Mouse (Mus musculus): ENCODE results near the gene Foxn1.

Foxn1 gene

DNA sequence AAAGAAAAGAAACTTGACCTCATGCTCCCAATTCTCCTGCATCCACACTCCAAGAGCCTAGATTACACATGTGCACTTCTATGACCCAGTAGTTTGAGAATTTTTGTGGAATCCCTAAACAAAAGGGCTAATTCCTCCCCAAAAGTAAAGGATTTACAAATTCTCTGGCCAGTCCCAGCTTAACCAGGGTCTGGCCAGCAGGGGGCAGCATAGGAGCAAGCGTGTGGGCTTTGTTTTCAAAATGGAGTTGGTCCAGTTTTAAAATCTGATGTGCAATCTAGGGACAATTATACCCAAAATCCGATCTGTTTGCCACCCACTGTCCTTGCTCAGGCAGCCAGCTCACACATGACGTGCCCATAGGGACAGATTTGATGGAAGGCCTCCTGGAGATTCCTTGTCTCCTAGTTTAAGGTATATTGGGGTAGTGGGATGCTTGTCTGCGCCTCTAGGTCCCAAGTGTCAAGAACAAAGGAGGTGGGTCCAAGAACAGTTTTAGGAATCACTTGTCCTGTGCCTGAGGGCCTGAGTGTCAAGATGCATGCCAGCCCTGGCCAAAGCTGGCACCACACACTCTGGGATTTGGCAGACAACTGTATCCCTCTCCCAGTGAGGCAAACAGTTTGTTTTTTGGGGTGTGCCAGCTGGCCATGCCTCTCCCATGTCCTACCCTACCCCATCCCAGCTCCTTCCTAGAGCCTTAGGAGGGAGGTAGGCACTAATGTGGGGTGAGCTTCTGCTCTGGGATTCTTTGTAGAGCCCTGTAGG, 30.7 kb downstream of the Foxn1 start:
- DNase-seq: peak; percentile 86 to 87

DNA sequence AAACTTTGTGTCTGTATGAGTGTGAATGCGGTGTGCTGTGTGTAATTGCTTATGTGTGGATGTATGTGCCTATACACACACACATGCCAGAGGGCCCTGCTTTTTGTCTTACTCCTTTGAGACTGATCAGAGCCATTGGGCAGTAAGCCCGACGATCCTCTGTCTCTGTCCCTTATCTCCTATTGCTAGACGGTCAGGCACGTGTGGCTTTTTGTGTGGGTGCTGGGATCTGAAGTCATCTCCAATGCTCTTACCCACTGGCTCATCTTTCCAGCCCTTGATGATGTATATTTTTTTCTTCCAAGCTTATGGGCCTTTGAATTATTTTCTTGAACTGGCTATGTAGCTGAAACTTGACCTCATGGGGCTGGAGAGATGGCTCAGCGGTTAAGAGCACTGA, 31.5 kb downstream of the Foxn1 start:
- no peak for DNase-seq

DNA sequence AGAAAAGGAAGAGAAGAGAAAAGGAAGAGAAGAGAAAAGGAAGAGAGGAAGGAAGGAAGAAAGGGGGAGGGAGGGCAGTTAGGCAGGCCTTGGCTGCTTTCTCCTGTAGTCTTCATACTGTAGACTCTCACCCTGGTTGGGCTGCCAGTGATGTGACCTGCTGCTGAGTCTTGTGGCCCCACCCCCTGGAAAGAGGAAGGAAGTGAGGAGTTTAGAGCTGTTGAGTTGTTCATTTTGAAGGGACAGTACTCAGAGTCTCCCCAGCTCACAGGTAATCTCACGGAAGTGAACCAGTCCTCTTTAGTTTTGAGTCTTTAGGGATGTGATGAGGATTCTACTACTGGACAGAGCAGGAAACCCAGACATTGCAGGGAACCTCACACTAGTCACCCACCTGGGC, 33.3 kb downstream of the Foxn1 start:
- no peak for DNase-seq

DNA sequence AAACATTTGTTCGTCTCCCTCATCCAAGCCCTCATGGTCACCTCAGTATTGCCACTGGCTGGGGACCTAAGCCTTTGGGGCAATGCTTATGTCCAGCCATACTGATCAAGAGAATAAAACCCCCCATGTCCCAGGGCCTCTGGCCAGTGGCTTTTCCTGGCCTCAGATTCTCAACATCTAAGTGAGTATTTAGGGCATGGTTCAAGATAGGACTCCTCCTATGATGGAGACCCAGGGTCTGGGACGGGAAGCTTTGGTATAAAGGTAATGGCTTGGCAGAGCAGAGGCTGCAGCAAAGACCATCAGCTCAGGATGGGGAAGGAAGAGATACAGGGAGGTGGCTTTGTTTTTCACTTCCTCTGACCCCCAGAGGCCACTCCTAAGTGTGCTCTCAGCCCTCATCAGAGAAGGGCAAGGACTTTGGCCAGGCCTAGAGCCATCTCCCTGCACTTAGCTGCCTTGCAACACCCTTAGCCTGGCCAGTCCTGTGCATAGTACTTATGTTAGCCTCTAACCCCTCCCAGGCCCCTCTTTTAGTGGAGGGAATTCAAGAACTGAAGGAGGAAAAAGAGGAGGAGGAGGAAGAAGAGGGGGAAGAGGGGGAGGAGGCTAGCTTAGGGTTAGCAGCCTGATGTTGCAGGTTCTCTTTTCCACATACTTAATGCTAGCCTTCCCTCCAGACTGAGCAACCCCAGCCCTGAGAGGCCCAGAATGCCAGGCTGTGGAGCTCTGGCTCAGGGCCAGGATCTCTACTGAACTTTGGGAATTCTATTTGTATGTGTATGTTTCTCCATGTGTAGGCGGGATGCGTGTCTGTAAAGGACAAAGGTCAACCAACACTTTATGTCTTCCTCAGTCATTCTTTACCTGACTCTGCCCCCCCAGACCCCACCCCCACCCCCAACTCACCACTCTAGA, 36.7 kb downstream of the Foxn1 start:
- DNase-seq: peak in 1 of 2 experiments; percentile 46

DNA sequence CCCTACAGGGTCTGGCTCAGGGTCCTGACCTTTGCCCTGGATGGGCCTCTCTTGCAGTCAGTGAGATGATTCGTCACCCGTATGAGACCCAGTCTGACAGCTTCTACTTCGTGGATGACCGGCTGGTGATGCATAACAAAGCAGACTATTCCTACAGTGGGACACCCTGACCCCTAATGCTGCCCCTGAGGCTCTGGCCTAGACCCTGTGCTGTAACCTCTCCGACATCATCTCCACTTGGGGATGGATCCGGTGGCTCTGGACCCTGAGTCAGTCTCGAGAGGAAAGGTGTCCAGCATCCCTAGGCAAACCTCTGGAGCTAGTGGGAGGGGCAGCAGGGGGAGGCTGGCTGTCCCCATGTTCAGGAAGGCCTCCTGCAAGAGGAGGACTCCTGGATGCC, 37.9 kb downstream of the Foxn1 start:
- DNase-seq: no peak

DNA sequence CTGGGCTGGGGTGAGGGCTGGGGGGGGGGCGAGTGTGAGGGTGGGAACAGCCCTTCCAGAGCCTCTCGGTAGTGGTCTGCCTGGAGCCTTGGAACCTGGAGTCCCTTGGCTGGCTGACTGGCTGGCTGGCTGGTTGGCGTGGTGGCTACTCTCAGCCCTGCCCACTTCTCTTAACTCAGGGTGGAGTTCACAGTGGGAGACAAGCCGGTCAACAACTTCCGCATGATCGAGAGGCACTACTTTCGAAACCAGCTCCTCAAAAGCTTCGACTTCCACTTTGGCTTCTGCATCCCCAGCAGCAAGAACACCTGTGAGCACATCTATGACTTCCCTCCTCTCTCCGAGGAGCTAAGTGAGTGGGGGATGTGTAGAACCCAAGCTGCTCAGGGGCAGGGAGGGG, 38.5 kb downstream of the Foxn1 start:
- no peak for DNase-seq

DNA sequence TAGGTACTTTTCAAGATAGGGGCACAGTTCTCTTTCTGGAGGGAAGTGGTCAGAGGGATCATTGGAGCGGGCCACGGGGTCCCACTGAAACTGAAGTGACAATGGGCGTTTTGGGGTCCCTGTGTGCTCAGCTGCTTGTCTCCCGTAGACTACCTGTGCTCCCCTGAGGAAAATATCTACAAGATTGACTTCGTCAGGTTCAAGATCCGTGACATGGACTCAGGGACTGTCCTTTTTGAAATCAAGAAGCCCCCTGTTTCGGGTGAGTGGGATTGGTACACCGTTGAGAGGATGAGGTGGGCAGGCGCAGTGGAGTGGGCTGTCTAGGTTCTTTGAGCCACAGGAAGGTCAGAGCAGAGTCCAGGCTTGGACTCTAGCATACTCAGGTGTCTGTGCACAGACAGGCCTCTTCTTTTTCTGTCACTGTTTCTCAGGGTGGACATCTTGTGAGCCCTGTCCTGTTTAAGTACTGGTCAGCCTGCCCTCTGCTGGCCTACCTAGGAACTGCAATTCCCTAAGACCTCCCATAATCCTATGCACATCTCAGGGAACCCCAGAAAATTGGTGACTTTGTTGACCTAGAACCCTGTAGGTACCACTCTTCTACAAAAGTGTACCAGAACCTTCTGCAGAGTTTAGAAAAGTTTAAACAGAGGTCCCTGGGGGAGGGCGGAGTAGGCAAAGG, 39.1 kb downstream of the Foxn1 start:
- peak; percentile 88 for DNase-seq

DNA sequence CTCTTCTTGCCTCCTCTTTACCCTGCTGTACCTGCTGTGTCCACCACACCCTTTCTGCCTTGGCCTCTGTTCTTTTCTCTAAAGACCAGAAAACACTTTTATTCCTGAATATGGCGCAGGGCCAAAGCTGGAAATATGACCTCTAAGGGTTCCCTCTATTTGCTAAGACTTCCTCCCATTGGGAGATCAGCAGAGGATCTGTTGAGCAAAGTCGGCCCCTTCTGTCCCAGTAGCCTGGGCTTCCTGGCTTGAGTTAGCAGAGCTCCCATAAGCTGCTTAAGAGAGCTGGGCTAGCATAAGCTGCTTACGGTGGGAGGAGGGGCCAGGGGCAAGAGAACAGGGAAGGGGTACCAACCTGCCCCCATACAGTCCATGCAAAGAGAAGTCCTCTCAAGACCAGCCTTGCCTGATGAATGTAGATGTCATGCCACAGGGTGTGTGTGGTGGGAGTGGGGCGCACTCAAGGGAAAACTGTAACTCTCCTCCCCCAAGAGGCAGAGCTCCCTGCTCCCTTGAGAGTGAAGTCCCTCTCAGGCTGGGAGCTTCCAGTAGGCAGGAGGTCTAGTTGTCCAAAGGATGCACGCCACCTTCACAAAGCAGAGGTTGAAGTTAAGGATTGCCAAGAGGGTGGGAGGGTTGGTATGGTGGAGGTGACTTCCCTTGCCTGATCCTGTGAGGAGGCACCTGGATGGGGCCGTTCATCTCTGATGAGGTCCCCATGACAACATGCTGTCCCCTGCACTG, 39.9 kb downstream of the Foxn1 start:
- DNase-seq: no peak

DNA sequence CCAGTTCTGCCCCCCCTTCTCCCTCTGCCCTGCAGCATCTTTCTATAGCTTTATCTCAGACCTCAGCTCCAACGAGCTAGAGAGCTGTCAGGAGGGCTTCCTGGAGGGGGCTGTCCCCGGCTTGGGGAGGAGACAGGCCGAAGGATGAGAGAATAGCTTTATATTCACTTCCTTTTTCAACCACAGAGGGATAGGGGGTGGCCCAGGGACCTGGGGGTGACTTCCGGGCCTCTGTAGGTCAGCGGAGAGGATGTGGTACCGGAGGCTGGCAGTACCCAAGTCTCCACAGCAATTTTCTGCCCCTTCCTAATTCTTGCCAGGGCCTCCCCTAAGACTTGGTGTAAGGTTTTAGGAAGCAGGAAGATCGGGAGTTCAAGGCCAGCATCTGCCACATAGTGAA, 40.6 kb downstream of the Foxn1 start:
- DNase-seq: peak in 1 of 2 experiments; percentile 12

DNA sequence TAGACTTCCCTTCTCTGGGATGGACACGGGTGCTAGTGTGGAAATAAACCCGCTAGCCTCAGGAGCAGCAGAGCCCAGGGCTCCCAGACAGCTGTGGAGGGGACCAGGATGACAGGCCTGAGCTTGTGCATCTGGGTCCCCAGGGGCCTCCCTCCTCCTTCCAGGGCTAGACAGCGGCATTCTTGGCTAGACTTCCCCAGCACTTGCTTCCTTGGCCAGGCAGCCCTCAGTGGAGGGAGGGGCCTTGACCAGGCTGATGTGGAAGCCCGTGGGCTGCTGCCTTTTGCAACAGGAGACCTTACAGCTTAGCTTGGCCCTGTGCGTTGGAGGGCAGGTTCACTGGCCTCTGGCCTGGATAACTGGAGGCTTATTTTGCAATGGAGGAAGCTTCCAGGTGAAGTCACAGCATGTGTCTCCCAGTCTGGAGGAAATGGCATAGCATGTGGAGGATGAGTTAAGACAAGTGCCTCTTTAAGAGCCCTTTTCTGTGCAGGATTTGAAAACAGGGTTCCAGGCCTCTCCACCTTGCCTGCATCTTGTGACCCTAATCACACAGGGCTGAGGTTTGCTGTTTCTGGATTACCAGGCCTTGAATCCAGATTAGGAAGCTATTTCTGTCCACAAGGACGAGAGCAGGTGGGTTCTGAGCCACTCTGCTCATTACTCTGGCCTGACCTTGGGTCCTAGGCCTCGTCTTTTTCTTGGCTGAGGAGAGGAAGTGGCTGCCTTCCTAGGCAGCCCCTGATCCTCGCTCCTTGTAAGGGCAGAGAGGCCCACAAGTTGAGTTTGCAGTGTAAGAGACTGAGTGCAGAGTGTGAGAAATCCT, 41.3 kb downstream of the Foxn1 start:
- peak; percentile 74 to 77 for DNase-seq

DNA sequence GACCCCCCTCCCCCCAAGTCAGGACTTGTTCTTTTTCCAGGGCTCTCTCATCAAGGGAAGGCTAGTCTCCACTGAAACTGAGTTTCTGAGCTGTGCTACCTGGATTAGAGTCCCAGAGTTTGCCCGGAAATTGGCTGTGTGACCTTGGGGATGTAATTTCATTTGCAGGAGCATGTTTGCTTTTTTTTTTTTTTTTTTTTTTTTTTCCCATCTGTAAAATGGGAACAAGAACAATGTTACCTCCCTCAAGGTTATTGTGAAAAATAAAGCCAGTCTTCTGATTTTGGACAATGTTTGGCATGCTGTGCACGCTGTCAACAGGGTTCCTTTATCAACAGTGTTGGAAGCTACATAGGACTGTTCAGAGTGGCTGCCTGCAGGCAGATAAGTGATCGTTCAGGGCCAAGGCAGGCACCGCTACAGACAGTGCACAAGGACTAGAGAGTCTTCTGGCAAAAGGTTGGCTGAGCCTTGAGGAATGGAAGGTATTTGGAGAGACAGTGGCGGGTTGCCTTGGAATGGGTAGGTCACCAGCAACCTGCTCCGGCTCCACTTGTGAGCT, 41.9 kb downstream of the Foxn1 start:
- no peak for DNase-seq

DNA sequence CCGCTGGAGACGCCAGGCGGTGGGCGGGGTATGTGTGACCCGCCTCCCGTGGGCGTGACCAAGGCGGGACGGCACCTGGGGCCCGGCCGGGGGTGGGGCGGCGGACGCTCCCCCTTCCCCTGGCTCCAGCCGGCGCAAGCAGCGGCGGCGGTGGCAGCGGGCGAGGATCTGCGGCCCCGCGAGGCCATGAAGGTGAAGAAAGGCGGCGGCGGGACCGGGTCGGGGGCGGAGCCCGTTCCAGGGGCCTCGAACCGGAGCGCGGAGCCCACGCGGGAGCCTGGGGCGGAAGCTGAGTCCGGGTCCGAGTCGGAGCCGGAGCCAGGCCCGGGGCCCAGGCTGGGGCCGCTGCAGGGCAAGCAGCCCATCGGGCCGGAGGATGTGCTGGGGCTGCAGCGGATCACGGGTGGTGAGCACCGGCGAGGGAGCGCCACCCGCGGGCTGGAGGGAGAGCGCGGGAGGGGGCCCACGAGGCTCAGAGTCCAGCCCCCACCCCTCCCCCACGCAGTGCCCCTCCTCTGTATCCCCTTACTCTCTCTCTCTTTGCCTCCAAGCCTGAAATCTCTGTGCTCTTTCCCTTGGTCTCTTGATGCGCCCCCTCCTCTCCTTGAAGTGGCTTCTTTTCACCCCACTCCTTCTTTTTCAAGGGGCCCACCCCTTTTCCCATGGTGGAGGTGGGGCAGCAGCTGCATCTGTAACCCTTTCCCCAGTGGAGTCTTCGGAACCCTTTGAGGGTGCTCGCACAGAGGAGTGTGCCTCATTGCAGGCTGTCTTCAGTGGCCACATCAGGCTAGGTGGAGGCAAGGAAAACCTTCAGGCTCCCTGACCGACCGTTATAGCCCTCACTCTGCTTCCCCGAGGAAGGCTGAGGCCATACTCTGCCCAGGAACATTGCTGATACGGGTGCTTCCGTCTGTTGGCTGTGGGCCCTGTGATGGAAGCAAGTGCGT, 42.7 kb downstream of the Foxn1 start, which contains the start of gene Unc119:
TSS of gene Unc119 (plus strand) at position 102 of the 947 bp plus-strand sequence.
- DNase-seq: peak; percentile 87 to 91

DNA sequence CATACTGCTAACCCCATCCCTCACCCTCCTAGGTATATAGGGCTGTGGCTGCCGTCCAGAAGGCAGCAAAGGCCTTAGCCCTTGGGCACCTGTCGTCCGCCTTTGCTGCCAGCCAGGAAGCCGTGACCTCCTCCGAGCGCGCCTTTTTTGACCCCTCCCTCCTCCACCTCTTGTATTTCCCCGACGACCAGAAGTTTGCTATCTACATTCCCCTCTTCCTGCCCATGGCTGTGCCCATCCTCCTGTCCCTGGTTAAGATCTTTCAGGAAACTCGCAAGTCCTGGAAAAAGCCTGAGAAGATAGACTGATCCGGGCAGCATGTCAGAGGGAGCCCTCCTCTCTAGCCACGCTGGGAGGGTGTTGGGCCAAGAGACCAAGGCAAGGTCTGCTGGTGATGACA, 44.7 kb downstream of the Foxn1 start:
- DNase-seq: no peak

DNA sequence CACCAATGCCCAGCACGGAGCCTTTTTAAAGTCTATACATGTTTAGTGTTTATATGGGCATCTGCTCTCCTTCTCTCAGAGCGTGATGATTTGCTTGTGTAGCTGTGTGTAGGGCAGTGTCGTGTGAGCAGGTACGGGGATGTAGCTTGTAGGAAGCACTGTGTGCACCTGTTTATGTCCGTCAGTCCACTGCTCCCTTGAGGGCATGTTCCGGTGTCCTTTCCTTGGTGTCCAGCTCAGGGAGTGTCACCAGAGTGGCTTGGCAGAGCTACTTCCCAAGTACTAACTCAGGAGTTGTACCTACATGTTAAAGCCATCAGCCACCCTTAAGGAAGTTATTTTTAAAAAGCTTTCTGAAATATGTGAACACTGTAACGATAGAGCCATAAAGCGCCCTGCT, 49.3 kb downstream of the Foxn1 start:
- no peak for DNase-seq

DNA sequence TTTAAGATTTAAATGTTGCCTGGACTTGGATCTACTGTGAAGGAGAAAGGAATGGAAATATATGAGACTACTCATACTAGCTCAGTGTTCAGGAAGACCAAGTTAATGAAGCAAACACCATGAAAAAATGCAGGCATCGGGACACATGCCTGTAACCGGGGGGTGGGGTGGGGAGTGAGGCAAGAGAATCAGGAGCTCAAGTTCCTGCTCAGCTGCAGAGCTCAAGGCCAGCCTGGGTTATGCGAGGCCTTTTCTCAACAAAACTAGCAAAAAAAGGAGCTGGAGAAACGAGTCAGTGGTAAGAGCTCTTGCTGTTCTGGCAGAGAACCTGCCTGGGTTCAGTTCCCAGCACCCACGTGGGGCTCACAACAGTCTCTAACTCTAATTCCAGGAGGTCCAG, 52.4 kb downstream of the Foxn1 start:
- no peak for DNase-seq

DNA sequence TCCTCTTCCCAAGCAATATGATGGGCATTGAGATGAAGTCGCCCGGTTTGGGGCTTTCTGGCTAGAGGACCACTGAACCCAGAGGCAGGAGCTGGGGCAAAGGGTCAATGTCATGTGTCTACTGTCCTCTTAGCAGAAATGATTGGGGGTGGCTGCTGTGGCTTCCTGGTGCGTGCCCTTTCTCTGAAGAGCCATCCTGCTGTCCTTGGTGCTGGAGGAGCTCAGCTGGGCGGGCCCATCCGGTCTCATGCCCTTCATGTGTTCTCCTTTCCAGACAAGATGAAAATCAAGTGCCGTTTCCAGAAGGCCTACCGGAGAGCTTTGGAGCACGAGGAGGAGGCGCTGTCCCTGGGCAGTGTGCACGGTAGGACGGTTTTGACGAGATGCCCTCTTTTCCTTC, 53.7 kb downstream of the Foxn1 start:
- DNase-seq: no peak

DNA sequence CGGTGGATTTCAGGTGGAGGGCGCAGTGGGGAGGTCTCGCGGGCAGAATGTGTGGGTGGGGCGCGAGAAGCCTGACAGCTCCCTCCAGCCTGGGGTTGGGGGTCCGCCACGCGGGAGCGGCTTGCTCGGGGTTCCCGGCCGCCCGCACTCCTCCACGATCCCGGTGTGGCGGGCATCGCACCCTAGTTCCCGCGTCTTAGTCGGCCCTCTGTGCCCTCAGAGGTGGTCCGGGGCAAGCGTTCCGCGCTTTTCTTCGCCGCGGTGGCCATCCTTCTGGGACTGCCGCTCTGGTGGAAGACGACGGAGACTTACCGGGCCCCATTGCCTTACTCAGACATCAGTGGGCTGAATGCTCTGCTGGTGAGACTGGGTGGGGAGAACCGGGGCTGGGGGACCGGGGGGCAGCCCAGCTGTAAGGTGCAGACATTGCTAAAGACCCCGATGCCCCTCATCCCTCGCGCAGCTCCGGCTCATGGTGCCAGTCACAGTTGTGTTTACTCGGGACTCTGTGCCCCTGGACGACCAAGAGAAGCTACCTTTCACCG, 57.8 kb downstream of the Foxn1 start:
- DNase-seq: no peak

DNA sequence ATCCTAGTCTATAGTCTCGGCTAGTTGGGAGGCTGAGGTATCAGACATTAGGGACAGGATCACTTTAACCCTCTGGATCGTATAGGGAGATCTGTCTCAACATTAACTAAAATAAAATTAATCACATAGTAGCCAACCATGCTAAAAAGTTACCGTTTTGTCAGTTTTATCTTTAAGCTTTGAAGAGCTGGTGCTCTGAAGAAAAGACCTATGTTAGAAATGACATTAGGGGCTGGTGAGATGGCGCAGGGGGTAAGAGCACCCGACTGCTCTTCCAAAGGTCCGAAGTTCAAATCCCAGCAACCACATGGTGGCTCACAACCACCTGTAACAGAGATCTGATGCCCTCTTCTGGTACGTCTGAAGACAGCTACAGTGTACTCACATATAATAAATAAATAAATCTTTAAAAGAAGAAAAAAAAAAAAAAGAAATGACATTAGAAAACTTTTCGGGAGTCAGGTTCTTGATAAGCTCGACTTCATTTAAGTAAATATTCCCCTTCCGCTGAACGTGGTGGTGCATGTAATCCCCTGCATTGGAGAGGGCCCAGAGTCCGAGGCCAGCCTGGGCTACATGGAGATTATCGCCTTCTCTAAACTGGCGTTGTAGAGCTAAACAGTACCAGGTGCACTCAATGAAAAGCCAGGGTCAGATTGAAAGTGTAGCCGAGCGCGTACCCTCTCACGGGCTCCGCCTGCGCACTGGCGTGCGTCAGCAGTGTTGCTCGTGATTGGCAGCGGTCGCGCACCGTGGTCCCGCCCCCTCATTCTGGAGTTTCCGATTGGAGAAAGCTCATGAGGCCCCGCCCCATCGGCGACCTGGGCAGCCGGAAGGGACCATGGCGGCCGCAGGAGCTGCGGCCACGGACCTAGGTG, 58.5 kb downstream of the Foxn1 start, which contains the start of gene Pigs:
TSS of gene Pigs (plus strand) at position 782 of the 878 bp plus-strand sequence.
- peak; percentile 98 to 99 for DNase-seq

DNA sequence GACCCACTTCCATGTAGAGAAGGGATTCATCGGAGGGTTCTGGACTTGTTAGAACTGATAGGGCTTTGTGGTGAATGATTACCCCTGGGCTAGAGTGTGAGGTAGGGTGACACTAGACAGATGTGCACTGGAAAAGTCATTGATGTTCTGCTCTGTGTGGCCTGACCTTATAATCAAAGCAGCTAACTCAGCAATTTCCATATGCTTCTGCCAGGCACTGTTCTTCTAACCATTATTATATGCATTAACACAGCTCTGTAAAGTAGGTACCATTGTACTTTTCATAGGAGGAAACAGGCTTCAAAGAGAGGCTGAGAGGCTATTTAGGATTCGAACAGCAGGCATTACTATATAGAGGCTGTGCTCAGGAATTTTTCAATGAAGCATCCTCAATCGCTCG, 59.1 kb downstream of the Foxn1 start:
- no peak for DNase-seq
